Mouse (Mus musculus): Measurements from ENCODE around the gene Teddm1b. TPM values are rescaled to one million over a fixed set of nuclear protein-coding genes. Genes with fewer than 3 reads are reported as not detected.

Gene Teddm1b
- polyA plus RNA-seq, 1 experiment from 2014 or later = 1.5 TPM

DNA sequence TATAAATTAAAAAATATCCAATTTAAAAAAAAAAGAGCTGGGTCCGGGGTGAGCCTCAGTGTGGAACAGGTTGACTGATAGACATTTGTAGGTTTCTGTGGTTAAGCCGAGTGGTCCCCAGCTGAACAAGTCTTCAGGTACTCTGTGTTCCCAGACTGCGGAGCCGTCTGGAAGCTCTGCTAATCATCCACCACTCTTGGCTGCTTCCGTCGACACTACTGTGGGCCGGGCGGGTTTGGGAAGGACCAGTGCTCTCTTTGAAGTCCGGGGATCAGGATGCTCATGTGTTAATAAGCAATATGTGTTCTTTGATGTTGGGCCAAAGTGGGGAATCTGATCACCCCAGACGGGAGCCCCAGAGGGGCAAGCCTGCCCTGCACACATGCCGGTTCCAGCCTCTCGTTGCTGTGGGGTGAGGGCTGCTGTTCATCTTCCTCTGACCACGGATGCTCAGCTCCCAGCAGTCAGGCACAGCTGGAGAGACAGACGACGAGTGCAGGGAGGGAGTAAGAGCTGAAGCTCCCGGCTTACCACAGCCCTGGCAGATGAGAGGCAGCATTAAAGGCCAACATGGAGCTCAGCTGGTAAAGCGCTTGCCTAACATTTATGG, 12.0 kb downstream of the Teddm1b start:
- no peaks in the 10 kb centered on the region for H3K9me3 ChIP-seq (ENCODE audit: control insufficient read depth, low read length)
- 39% methylated on average over 17 of the region's 17 CpGs for WGBS
- H3K9ac ChIP-seq (replicated peaks; ENCODE audit: low read depth, low read length) = no peak overlapping the region
- H3K36me3 ChIP-seq (ENCODE audit: control insufficient read depth, insufficient read depth) = no peaks in the 10 kb centered on the region
- H3K27me3 ChIP-seq (replicated peaks; ENCODE audit: control insufficient read depth, insufficient read depth, low read length) = no peaks in the 10 kb centered on the region
- no peaks in the 10 kb centered on the region for H3K4me1 ChIP-seq (replicated peaks; ENCODE audit: control insufficient read depth, insufficient read depth, low read length)
- no peak overlapping the region for H3K4me2 ChIP-seq (ENCODE audit: low read length)
- no peak; the same call in 1 of the 2 replicates for ATAC-seq
- no peak overlapping the region for H3K4me3 ChIP-seq (replicated peaks; ENCODE audit: low read length)
- no peak overlapping the region for H3K27ac ChIP-seq (ENCODE audit: low read length)

DNA sequence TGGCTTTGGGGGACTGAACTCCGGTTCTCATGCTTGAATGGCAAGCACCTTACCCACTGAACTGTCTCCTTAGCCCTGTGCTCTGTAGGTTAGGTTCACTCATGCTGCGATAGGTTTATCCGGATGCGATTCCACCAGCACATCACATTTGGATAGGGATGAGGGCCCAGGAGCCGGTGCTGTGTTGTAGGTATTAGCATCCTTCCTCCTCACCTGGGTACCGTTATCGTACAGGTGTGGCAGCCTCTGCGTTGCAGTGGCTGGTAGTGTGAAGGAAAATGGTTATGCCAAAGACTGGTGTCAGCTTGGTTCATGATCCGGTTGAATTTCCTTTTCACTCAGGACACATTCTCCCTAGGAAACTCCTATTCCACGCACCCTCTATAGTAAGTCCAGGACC, 16.0 kb downstream of the Teddm1b start:
- Histone ChIP-seq H3K4me3 (replicated peaks; ENCODE audit: low read length) (no peak overlapping the region), H3K4me2 (ENCODE audit: low read length) (no peak overlapping the region), H3K27me3 (replicated peaks; ENCODE audit: control insufficient read depth, insufficient read depth, low read length) (no peaks in the 10 kb centered on the region), H3K27ac (ENCODE audit: low read length) (no peak overlapping the region), H3K36me3 (ENCODE audit: control insufficient read depth, insufficient read depth) (no peaks in the 10 kb centered on the region), H3K9me3 (ENCODE audit: control insufficient read depth, low read length) (no peaks in the 10 kb centered on the region), H3K9ac (replicated peaks; ENCODE audit: low read depth, low read length) (no peak overlapping the region), H3K4me1 (replicated peaks; ENCODE audit: control insufficient read depth, insufficient read depth, low read length) (peaks cover 6% of the 10 kb centered on the region)
- WGBS = 97% methylated on average over 10 of the region's 10 CpGs
- ATAC-seq = no peak

DNA sequence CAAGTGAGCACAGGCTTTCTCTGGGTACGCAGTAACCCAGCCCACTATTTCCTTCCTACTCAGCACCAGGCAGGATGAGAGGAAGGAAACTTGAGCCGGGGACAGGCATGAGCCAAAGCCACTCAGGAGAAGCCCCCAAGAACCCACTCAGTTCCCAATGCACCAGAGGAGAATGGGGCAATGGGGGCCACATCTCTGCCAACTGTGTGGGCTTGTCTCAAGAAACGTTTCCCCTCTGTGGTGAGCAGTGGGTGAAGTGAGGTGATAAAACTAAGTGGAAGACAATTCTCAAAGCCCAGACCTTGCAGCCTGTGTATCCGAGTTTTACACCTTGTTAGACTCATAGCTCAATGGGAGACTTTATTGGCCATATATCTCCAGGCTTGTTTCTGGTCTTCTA, 17.3 kb downstream of the Teddm1b start, which contains the start of gene Teddm1a:
Gene Teddm1a (plus strand): TSS at position 301 of the 400 bp plus-strand sequence.
- no peak within 1 kb of the TSS for H3K4me2 ChIP-seq (ENCODE audit: low read length)
- H3K27me3 ChIP-seq (replicated peaks; ENCODE audit: control insufficient read depth, insufficient read depth, low read length) = no peaks in the 10 kb centered on the region
- no peak within 1 kb of the TSS for H3K9ac ChIP-seq (replicated peaks; ENCODE audit: low read depth, low read length)
- peaks cover 9% of the 10 kb centered on the region for H3K4me1 ChIP-seq (replicated peaks; ENCODE audit: control insufficient read depth, insufficient read depth, low read length)
- ATAC-seq = no peak
- no peak within 1 kb of the TSS for H3K27ac ChIP-seq (ENCODE audit: low read length)
- WGBS = 80% methylated on average over 4 of the region's 4 CpGs
- no peaks in the 10 kb centered on the region for H3K9me3 ChIP-seq (ENCODE audit: control insufficient read depth, low read length)
- no peak within 1 kb of the TSS for H3K4me3 ChIP-seq (replicated peaks; ENCODE audit: low read length)
- no peaks in the 10 kb centered on the region for H3K36me3 ChIP-seq (ENCODE audit: control insufficient read depth, insufficient read depth)

DNA sequence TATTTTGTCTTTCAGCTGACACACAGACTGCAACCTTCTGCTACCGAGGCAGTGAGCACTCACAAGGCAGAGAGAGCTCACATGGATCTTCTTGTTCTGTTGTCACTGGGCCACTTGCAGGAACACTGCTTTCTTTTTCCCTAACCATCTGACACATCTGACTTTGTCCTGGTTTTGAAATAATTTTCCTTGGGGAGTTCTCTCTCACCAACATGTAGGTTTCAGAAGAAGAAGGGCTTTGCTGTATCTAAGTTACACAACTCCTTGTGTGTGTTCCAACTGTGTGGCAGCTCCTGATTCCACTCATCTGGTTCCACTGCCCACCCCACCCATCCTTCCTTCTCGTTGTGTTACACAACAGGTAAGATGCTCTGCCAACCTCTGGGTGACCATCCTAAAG, 19.6 kb downstream of the Teddm1b start:
- Histone ChIP-seq H3K4me1 (replicated peaks; ENCODE audit: control insufficient read depth, insufficient read depth, low read length) (peaks cover 9% of the 10 kb centered on the region), H3K4me2 (ENCODE audit: low read length) (no peak overlapping the region), H3K36me3 (ENCODE audit: control insufficient read depth, insufficient read depth) (no peaks in the 10 kb centered on the region), H3K9me3 (ENCODE audit: control insufficient read depth, low read length) (no peaks in the 10 kb centered on the region), H3K9ac (replicated peaks; ENCODE audit: low read depth, low read length) (no peak overlapping the region), H3K27ac (ENCODE audit: low read length) (no peak overlapping the region), H3K4me3 (replicated peaks; ENCODE audit: low read length) (no peak overlapping the region), H3K27me3 (replicated peaks; ENCODE audit: control insufficient read depth, insufficient read depth, low read length) (no peaks in the 10 kb centered on the region)
- whole genome bisulfite sequencing = 67% methylated on average over 2 of the region's 2 CpGs
- no peak for ATAC-seq

DNA sequence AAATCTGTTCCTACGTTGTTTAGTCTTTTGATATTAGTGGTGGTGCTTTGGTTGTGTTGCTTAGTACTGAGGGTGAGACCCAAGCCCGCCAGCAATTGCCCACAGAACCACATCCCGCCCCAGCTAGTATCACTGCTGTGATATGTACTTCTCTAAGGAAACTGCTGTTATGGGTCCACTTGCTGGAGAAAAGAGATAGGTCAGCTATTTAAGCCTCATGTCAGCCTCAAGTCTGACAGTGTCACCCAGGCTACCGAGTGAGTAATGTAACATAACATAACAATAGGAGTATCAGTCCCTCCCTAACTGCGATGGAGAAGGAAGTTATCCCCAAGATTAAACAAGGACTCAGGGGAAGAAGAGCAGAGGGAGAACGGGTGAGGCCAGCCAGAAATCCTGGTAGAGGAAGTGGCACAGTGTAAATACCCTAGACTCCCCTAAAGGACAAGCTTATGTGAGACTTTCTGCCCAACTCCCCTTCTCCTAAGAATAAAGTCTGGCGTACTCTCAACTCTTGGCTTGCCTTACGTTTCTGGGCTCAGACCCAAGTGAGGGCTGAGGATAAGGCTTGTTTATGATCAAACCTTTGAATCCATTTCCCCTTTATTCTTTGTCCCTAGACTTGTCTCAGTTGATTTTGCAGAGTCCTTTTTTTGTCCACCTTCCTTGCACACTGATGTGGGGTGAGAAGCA, 20.2 kb downstream of the Teddm1b start:
- Histone ChIP-seq H3K36me3 (ENCODE audit: control insufficient read depth, insufficient read depth) (no peaks in the 10 kb centered on the region), H3K27ac (ENCODE audit: low read length) (no peak overlapping the region), H3K27me3 (replicated peaks; ENCODE audit: control insufficient read depth, insufficient read depth, low read length) (no peaks in the 10 kb centered on the region), H3K4me2 (ENCODE audit: low read length) (no peak overlapping the region), H3K4me1 (replicated peaks; ENCODE audit: control insufficient read depth, insufficient read depth, low read length) (peaks cover 13% of the 10 kb centered on the region), H3K9me3 (ENCODE audit: control insufficient read depth, low read length) (no peaks in the 10 kb centered on the region), H3K4me3 (replicated peaks; ENCODE audit: low read length) (no peak overlapping the region), H3K9ac (replicated peaks; ENCODE audit: low read depth, low read length) (no peak overlapping the region)
- 52% methylated on average over 8 of the region's 8 CpGs for WGBS
- ATAC-seq = no peak

DNA sequence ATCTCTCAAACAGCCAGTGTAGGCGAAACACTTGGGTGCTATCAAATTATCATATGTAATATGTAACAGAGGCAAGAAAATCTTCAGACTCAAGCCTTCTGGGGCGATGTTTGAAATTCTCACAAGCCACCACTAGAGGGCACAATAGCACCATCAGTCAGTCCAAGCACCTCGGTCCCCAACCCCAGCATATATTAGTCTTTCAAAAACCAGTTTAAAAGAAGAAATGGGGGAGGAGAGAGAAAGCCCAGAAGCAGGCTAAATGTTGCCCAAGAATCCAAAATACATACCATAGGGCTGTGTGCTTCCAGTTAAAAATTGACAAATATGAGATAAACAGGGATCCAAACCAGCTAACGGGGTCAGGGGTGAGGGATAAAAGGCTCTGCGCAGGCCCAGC, 20.8 kb downstream of the Teddm1b start:
- Histone ChIP-seq H3K9ac (replicated peaks; ENCODE audit: low read depth, low read length) (no peak overlapping the region), H3K4me1 (replicated peaks; ENCODE audit: control insufficient read depth, insufficient read depth, low read length) (peaks cover 13% of the 10 kb centered on the region), H3K9me3 (ENCODE audit: control insufficient read depth, low read length) (no peaks in the 10 kb centered on the region), H3K36me3 (ENCODE audit: control insufficient read depth, insufficient read depth) (no peaks in the 10 kb centered on the region), H3K4me2 (ENCODE audit: low read length) (no peak overlapping the region), H3K27ac (ENCODE audit: low read length) (no peak overlapping the region), H3K27me3 (replicated peaks; ENCODE audit: control insufficient read depth, insufficient read depth, low read length) (no peaks in the 10 kb centered on the region), H3K4me3 (replicated peaks; ENCODE audit: low read length) (no peak overlapping the region)
- WGBS = 33% methylated on average over 5 of the region's 5 CpGs
- ATAC-seq = peak; percentile 4

DNA sequence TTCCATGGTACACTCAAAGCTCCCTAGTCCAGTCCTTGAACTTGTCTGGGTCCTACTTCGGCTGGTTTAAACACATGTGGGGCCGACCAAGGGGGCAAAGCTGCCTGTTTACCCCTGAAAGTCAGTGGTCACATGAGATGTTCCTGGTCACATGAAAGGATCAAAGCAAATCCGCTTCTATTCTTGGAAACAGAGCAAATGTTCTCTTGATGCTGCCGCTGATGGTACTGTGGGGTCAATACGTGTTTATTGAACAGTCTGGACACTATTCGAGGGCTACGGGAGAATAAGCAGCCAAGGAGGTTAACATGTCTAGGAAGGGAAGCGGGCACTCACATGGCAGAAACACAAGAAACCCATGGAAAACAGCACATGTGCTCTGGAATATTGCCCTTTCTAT, 23.1 kb downstream of the Teddm1b start:
- no peak for ATAC-seq

DNA sequence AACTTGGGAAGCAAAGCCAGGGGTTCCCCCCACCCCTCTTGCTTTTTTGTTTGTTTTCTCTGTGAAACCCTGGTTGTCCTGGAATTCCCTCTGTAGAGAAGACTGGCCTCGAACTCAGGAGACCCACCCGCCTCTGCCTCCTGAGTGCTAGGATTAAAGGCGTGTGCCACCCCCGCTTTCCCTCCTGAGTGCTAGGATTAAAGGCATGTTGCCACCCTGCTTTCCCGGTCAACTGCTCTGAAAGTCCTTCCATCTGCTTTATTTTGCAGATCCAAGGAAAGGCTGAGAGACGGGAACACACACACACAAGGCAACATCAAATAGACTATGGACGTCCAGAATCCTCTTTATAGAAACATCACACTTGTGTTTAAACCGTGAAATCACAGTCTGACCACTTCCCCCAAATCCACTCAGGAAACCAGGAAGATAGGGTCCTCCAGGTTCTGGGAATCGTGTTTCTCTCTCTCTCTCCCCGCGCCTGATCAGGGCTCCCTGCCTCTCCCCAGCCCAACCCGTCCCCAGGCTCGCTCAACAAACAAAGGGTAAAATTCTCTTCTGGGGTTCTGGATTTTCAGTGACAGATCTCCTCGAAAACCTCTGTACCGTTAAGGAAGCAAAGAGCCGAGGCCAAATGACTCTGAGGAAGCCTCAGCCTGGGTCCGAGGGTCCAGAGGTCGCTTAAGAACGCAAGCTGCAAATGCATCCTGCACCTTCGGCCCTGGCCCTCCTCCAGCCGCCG, 25.0 kb downstream of the Teddm1b start:
- peak overlapping the region; percentile 83 for H3K4me3 ChIP-seq (replicated peaks; ENCODE audit: low read length)
- H3K4me2 ChIP-seq (ENCODE audit: low read length) = peak overlapping the region; percentile 66
- H3K27ac ChIP-seq (ENCODE audit: low read length) = peak overlapping the region; percentile 97
- 15% methylated on average over 22 of the region's 22 CpGs for WGBS
- H3K9ac ChIP-seq (replicated peaks; ENCODE audit: low read depth, low read length) = peak overlapping the region; percentile 79
- H3K4me1 ChIP-seq (replicated peaks; ENCODE audit: control insufficient read depth, insufficient read depth, low read length) = peaks cover 35% of the 10 kb centered on the region
- no peaks in the 10 kb centered on the region for H3K27me3 ChIP-seq (replicated peaks; ENCODE audit: control insufficient read depth, insufficient read depth, low read length)
- H3K9me3 ChIP-seq (ENCODE audit: control insufficient read depth, low read length) = no peaks in the 10 kb centered on the region
- peak; percentile 59 for ATAC-seq
- H3K36me3 ChIP-seq (ENCODE audit: control insufficient read depth, insufficient read depth) = peaks cover 6% of the 10 kb centered on the region; the same call in 1 of the 2 replicates

More for the DNA sequence above, 23.1 kb downstream of the Teddm1b start:
- H3K27ac ChIP-seq (ENCODE audit: low read length) = no peak overlapping the region
- H3K9ac ChIP-seq (replicated peaks; ENCODE audit: low read depth, low read length) = no peak overlapping the region
- H3K4me2 ChIP-seq (ENCODE audit: low read length) = no peak overlapping the region
- WGBS = 88% methylated on average over 8 of the region's 8 CpGs
- H3K9me3 ChIP-seq (ENCODE audit: control insufficient read depth, low read length) = no peaks in the 10 kb centered on the region
- H3K27me3 ChIP-seq (replicated peaks; ENCODE audit: control insufficient read depth, insufficient read depth, low read length) = no peaks in the 10 kb centered on the region
- H3K36me3 ChIP-seq (ENCODE audit: control insufficient read depth, insufficient read depth) = no peaks in the 10 kb centered on the region
- peaks cover 24% of the 10 kb centered on the region for H3K4me1 ChIP-seq (replicated peaks; ENCODE audit: control insufficient read depth, insufficient read depth, low read length)
- no peak overlapping the region for H3K4me3 ChIP-seq (replicated peaks; ENCODE audit: low read length)

DNA sequence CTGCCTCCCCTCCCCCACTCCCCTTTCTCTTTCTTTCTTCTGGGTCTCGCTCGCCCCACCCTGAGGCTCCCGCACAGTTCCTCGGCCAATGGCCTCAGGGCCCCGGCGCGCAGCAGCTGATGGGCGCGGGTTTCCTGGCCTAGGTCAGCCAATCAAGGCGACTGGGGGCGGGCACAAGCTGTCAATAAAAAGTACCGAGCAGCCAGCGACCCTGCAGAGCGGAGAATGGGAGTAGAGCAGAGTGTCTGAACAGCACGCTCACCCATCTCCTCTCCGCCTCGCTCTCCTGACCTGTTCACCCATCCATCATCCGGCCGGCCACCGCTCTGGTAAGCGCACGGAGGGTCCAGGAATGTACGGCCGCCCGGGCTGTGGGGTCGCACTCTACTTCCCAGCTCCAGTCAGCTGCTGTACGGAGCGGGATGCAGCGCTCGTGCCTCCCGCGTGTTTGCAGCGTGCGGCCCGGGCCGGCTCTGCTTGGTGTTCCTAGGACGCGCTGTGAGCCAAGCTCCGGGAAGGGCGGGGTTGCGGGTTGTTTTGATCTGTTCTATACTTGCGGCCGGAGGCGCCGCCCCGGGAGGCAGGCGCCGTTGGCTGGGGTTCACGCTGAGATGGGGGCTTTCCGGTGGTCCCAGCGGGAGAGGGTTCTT, 25.7 kb downstream of the Teddm1b start, which contains the start of the genes Glul and Teddm2:
Gene Glul (plus strand): TSS at position 214 of the 650 bp plus-strand sequence.
Gene Teddm2 (minus strand): TSS at position 498 of the 650 bp plus-strand sequence.
- peak within 1 kb of the TSS; percentile 66 for H3K4me2 ChIP-seq (ENCODE audit: low read length)
- H3K9ac ChIP-seq (replicated peaks; ENCODE audit: low read depth, low read length) = peak within 1 kb of the TSS; percentile 79
- H3K36me3 ChIP-seq (ENCODE audit: control insufficient read depth, insufficient read depth) = peaks cover 8% of the 10 kb centered on the region
- peak; percentile 96 for ATAC-seq
- H3K27me3 ChIP-seq (replicated peaks; ENCODE audit: control insufficient read depth, insufficient read depth, low read length) = no peaks in the 10 kb centered on the region
- H3K4me3 ChIP-seq (replicated peaks; ENCODE audit: low read length) = peak within 1 kb of the TSS; percentile 83
- peak within 1 kb of the TSS; percentile 97 for H3K27ac ChIP-seq (ENCODE audit: low read length)
- H3K4me1 ChIP-seq (replicated peaks; ENCODE audit: control insufficient read depth, insufficient read depth, low read length) = peaks cover 30% of the 10 kb centered on the region
- H3K9me3 ChIP-seq (ENCODE audit: control insufficient read depth, low read length) = no peaks in the 10 kb centered on the region
- WGBS = under 1% methylated on average over 48 of the region's 51 CpGs

Data from forebrain, embryonic 16.5 days (tissue).